Mouse (Mus musculus) myocyte (in vitro differentiated cells): ENCODE measurements around the gene Med12.

Source experiments
- CEBPB ChIP-seq: IDR thresholded peaks from 2 replicates; pipeline ENCODE4 v1.6.1; 2011; ENCODE audit warnings: mild to moderate bottlenecking, moderate library complexity; ENCODE audit not compliant: poor library complexity, insufficient read depth, severe bottlenecking
- E2F4 ChIP-seq: IDR thresholded peaks from one replicate; pipeline ENCODE4 v1.6.1; 2011; ENCODE audit warnings: mild to moderate bottlenecking, control low read depth, moderate library complexity; ENCODE audit not compliant: insufficient read depth
- MAX ChIP-seq: IDR thresholded peaks from one replicate; pipeline ENCODE4 v1.6.1; 2011; ENCODE audit warnings: low read depth, mild to moderate bottlenecking, control low read depth
- MYOG ChIP-seq, 3 experiments: IDR thresholded peaks; one replicate each; pipeline ENCODE4 v1.6.1; 2011; ENCODE audit warnings: control low read depth in 2 of 3, low read depth in 2 of 3, mild to moderate bottlenecking in 2 of 3; ENCODE audit not compliant: insufficient read length in 2 of 3, control insufficient read depth in 1 of 3, insufficient read depth in 1 of 3
- POLR2A ChIP-seq: IDR thresholded peaks from one replicate; pipeline ENCODE4 v1.6.1; 2011; ENCODE audit warnings: low read depth, mild to moderate bottlenecking, control low read depth, moderate library complexity; ENCODE audit not compliant: insufficient read length
- POLR2AphosphoS2 ChIP-seq: IDR thresholded peaks from one replicate; pipeline ENCODE4 v1.6.1; 2011; ENCODE audit warnings: low read depth, control low read depth; ENCODE audit not compliant: insufficient read length
- REST ChIP-seq: IDR thresholded peaks from one replicate; pipeline ENCODE4 v1.6.1; 2011; ENCODE audit warnings: mild to moderate bottlenecking, control low read depth, moderate library complexity; ENCODE audit not compliant: insufficient read depth, insufficient read length
- SRF ChIP-seq: IDR thresholded peaks from one replicate; pipeline ENCODE4 v1.6.1; 2011; ENCODE audit warnings: low read depth; ENCODE audit not compliant: control insufficient read depth, insufficient read length
- TCF12 ChIP-seq: IDR thresholded peaks from one replicate; pipeline ENCODE4 v1.6.1; 2011; ENCODE audit warnings: mild to moderate bottlenecking, control low read depth; ENCODE audit not compliant: poor library complexity, insufficient read depth, severe bottlenecking
- TCF3 ChIP-seq: IDR thresholded peaks from one replicate; pipeline ENCODE4 v1.6.1; 2011; ENCODE audit warnings: low read depth, control low read depth; ENCODE audit not compliant: insufficient read length
- USF1 ChIP-seq: IDR thresholded peaks from one replicate; pipeline ENCODE4 v1.6.1; 2011; ENCODE audit warnings: low read depth, mild to moderate bottlenecking, control low read depth, moderate library complexity

DNA sequence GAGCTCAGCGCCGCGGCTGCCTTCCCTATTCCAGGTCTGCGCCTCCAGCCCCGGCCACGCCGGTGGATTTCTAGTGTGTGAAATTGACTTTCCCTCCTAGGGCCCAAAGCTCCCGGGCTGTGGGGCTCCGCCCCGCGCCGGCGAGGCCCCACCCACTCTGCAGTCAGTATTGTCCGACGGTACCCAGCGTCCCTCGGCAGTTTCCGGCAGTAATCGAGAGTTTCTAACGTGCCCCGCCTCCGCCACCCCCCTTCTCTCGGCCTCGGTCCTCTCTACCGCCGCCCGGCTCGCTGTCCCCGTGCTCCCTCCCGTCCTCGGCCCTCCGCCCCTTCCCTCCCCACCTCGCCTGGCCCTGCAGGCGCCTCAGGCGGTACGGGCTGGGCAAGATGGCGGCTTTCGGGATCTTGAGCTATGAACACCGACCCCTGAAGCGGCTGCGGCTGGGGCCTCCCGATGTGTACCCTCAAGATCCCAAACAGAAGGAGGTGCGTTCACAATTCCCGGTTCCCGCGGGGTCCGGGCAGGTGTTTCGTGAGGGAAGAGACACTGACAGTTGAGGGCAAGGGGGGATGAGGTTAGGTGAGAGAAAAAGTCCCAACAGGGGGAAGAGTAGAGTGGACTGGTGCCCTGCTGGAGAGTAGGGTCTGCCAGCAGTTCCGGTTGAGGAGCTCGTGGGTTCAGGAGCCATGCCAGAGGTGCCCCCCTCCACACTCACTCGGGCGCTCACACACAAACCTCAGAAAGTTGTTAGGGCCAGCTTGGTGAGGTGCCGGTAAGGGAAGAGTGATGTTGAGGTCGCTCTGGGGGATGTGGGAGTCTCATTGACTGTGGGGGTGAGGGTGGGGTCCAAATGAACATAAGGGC, at the start of gene Med12:
- no peak for TF ChIP-seq USF1
- peak; percentile 61 for TF ChIP-seq POLR2A
- peak; percentile 40 for TF ChIP-seq E2F4
- TF ChIP-seq POLR2AphosphoS2 = peak; percentile 45
- TF ChIP-seq TCF12 = no peak
- TF ChIP-seq REST = no peak
- no peak for TF ChIP-seq MYOG (IDR thresholded peaks at IDR 0.05; ENCODE audit: control insufficient read depth in 1 of 3, insufficient read depth in 1 of 3, insufficient read length in 2 of 3, low read depth in 2 of 3)
- no peak for TF ChIP-seq SRF
- no peak for TF ChIP-seq MAX
- no peak for TF ChIP-seq TCF3
- no peak for TF ChIP-seq CEBPB
